ENCODE assay signal across 9 mouse cellular contexts in the genomic region with DNA sequence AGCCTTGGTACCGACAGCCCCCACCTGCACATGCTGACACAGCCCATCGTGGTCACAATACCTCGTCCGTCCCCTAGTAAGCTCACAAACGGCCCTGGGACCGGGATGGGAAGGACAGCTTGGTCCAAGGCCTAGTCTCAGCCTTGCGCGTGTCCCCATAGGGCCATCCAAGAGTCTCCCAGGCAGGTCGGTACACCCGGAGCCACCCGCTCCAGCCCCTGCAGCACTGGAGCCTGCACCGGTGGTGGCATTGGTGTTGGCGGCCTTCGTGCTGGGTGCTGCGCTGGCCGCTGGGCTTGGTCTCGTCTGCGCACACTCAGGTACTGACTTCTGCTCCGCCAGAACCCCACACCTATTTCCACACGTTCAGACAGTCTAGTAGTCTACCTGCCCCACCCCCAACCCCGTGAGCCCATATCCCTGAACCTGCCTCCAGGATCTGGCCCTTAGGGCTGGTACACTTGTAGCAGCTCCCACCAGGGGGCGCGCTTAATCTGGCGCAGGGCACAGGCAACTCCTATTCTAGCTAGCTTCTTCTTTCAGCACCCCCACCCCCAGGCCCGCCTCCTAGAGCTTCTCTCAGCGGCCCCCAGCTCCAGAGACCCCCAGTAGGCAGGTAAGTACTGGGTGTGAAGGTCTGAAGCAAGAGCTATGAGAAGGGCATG. TPM values are rescaled to one million over a fixed set of nuclear protein-coding genes. Genes with fewer than 3 reads are reported as not detected.
DNase-seq lines count a peak whose midpoint lies in the region; ATAC-seq lines count a peak whose summit lies in the region.
"Had no signal": no experiment of that assay in that cellular context is flagged by ENCODE, and none has a peak within 500 bp of the region (broad histone marks: within the 10 kb centered on the region; RNA-seq: fewer than 3 reads in every experiment).

No protein-coding gene starts in this region.

- H3K4me3 ChIP-seq in forebrain, embryonic 15.5 days, result no peak overlapping the region
- H3K4me3 ChIP-seq: liver, embryonic 15.5 days had no signal

- H3K27me3 ChIP-seq in forebrain, embryonic 15.5 days, result no peaks in the 10 kb centered on the region
- H3K27me3 ChIP-seq: liver, embryonic 15.5 days had no signal

- ATAC-seq in forebrain, embryonic 15.5 days (replicated peaks), result peak; percentile 20; the same call in 1 of the 2 replicates

- H3K27ac ChIP-seq in forebrain, embryonic 15.5 days (replicated peaks), result no peak overlapping the region
- H3K27ac ChIP-seq: liver, embryonic 15.5 days had no signal

- intact Hi-C loops in heart, postnatal 36 days (cut with DNase I), result loop anchor here (2.0 to 10.0 kb wide), 8 partner anchors 72 to 736 kb away; a partner anchor contains a TSS

- H3K36me3 ChIP-seq in forebrain, embryonic 15.5 days, result peaks cover 38% of the 10 kb centered on the region

- no peaks in the 10 kb centered on the region for H3K9me3 ChIP-seq in forebrain, embryonic 15.5 days
- H3K9me3 ChIP-seq: liver, embryonic 15.5 days had no signal

- peaks cover 31% of the 10 kb centered on the region for H3K4me1 ChIP-seq in forebrain, embryonic 15.5 days

- DNase-seq in Muller cell, postnatal 12 days (ENCODE audit: inconsistent ontology term), result peak; percentile 90
- DNase-seq in cerebellum, adult 11 months, result peak; percentile 75
- peak; percentile 82 to 88 for DNase-seq in heart, postnatal 36 days
- peak; percentile 85 to 93 for DNase-seq in layer of hippocampus, postnatal 10 days (ENCODE audit: low spot score in 2 of 2)
- DNase-seq in lung, postnatal 14 days, result peak; percentile 89
- DNase-seq in right cerebral cortex, adult 18-20 months, result peak; percentile 88
- peak; percentile 64 for DNase-seq in urinary bladder, adult 2 months (ENCODE audit: low spot score)

- no peak overlapping the region for H3K9ac ChIP-seq in forebrain, embryonic 15.5 days (replicated peaks)
- H3K9ac ChIP-seq: liver, embryonic 15.5 days had no signal

- WGBS in forebrain, embryonic 15.5 days, result 33% methylated on average over 26 of the region's 26 CpGs

- no peak overlapping the region for H3K4me2 ChIP-seq in forebrain, embryonic 15.5 days (replicated peaks)
- H3K4me2 ChIP-seq: liver, embryonic 15.5 days had no signal

RNA-seq across cellular contexts. Expression of a gene that starts 2.4 kb away (rescaled TPM):
- polyA plus RNA-seq in forebrain, embryonic 15.5 days (2015; fragmentation: Nextera tagmentation; extraction: Ambion mirVana), result 3.1 and 3.4 TPM in 2 replicates
- 1 to 10 TPM; 2.5 to 3.9 TPM for total RNA-seq in heart, postnatal 36 days (2021)
- total RNA-seq in layer of hippocampus, postnatal 10 days (2021), result 1 to 10 TPM; 8.3 to 9.8 TPM
- 31.6 and 33.6 TPM in 2 replicates for polyA plus RNA-seq in urinary bladder, adult 2 months (2012; rRNA removed)

RNA-seq across cellular contexts. Expression of a gene that starts 2.4 kb away (rescaled TPM):
- 73.5 and 74.7 TPM in 2 replicates for polyA plus RNA-seq in forebrain, embryonic 15.5 days (2015; fragmentation: Nextera tagmentation; extraction: Ambion mirVana)
- 10 to 100 TPM; 15.6 to 16.4 TPM for total RNA-seq in heart, postnatal 36 days (2021)
- total RNA-seq in layer of hippocampus, postnatal 10 days (2021), result 10 to 100 TPM; 27.1 to 31.2 TPM
- 50.9 and 56.7 TPM in 2 replicates for polyA plus RNA-seq in urinary bladder, adult 2 months (2012; rRNA removed)

RNA-seq across cellular contexts. Expression of a gene that starts 8.6 kb away (rescaled TPM):
- polyA plus RNA-seq in forebrain, embryonic 15.5 days (2015; fragmentation: Nextera tagmentation; extraction: Ambion mirVana), result 397 and 404 TPM in 2 replicates
- under 1 TPM; 0.57 to 0.97 TPM for total RNA-seq in heart, postnatal 36 days (2021)
- total RNA-seq in layer of hippocampus, postnatal 10 days (2021), result 100 to 1,000 TPM; 450 to 459 TPM
- 98.2 and 133 TPM in 2 replicates for polyA plus RNA-seq in urinary bladder, adult 2 months (2012; rRNA removed)

RNA-seq across cellular contexts. Expression of a gene that starts 11.8 kb away (rescaled TPM):
- polyA plus RNA-seq in forebrain, embryonic 15.5 days (2015; fragmentation: Nextera tagmentation; extraction: Ambion mirVana), result 0.89 and 1.3 TPM in 2 replicates
- total RNA-seq in heart, postnatal 36 days (2021), result under 1 TPM in 1 of 2 experiments, not detected in 1; 0.44 TPM
- under 1 TPM in 1 of 2 experiments, not detected in 1; 0.73 TPM for total RNA-seq in layer of hippocampus, postnatal 10 days (2021)
- 4.3 and 5.9 TPM in 2 replicates for polyA plus RNA-seq in urinary bladder, adult 2 months (2012; rRNA removed)

RNA-seq across cellular contexts. Expression of a gene that starts 11.9 kb away (rescaled TPM):
- polyA plus RNA-seq in forebrain, embryonic 15.5 days (2015; fragmentation: Nextera tagmentation; extraction: Ambion mirVana), result 26.3 and 27.5 TPM in 2 replicates
- total RNA-seq in heart, postnatal 36 days (2021), result 10 to 100 TPM; 79.7 to 80.8 TPM
- 10 to 100 TPM; 66.4 to 69.8 TPM for total RNA-seq in layer of hippocampus, postnatal 10 days (2021)
- polyA plus RNA-seq in urinary bladder, adult 2 months (2012; rRNA removed), result 39.9 and 50.3 TPM in 2 replicates

Comparison
In these comparisons a context has a peak if more than half of its experiments do, and no peak if none do; other contexts are left out.
1. RNA of a gene that starts 8.6 kb away (total RNA-seq): 450 to 459 TPM in layer of hippocampus, postnatal 10 days; 0.57 to 0.97 TPM in heart, postnatal 36 days; every median in the first group is over 100 times any median in the second.
2. Peak in every context shown above with its lines, with median percentiles within 50 percentile points of each other: DNase-seq.